Mouse (Mus musculus) fat pad, adult 2 months (tissue): ENCODE measurements around the gene Fastk.
A peak's percentile ranks its signal among the peaks of the same experiment; 100 is the strongest.

ENCODE experiments used
- DNase-seq: peaks from one replicate; pipeline ENCODE4 v3.0.0-alpha.2; 2011; ENCODE audit warnings: low read depth, low spot score; ENCODE audit errors: extremely low read depth

Gene Fastk

DNA sequence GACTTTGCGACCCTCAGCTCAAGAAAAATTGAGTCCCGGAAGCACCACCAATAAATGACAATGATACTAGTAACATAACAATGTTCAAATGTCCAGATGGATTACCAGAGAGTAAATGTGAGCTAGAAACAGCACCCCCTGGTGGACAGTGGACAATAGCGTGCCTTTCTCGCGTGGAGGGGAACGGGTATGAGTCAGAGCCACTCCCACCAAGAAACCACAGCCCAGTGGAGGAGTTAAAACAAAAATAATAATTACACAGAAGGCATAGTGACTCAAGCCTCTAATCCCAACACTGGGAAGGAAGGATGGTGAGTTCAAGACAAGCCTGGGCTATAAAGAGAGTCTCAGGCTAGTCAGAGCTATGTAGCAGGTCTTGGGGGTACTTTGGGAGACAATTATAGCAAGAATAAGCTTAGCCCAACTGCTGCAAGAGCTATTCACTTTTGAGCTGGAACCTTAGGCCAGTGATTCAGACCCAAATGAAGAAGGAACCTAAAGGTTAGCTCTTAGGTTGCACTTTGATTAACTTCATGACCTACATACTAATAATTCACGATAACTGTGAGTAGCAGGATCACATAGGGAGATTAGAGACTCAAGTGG lies 51.6 kb downstream of the Fastk start, which contains the start of gene Abcb8:
Gene Abcb8 (plus strand): TSS at position 272 of the 606 bp plus-strand sequence.
- no peak for DNase-seq

GRCm38 (mm10) chr5:24392724-24393123 lies 52.4 kb downstream of the Fastk start:
- peak; percentile 31 for DNase-seq

DNA sequence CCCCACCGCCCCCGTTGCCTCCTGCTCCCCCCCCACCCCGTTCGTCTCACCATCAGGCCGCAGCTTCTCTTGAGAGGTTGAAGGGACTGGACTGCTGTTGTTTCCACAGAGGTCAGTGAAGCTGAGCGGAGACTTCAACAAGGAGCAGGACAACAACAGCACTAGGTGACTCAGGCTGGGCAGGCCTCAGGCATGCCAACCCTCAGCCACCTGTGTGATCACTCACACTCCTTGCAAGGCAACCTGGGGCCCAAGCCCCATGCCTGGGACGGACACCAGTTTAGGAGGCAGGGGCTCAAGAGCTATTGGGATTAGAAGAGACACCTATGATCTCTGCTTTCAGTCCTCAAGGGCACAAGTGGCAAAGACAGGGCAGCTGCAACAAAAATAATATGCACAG lies 53.2 kb downstream of the Fastk start, which contains the start of gene Atg9b:
Gene Atg9b (minus strand): TSS at position 280 of the 400 bp plus-strand sequence.
- no peak for DNase-seq

- DNase-seq, result no peak
Observed at GRCm38 (mm10) chr5:24389658-24390020, 55.4 kb downstream of the Fastk start.

DNA sequence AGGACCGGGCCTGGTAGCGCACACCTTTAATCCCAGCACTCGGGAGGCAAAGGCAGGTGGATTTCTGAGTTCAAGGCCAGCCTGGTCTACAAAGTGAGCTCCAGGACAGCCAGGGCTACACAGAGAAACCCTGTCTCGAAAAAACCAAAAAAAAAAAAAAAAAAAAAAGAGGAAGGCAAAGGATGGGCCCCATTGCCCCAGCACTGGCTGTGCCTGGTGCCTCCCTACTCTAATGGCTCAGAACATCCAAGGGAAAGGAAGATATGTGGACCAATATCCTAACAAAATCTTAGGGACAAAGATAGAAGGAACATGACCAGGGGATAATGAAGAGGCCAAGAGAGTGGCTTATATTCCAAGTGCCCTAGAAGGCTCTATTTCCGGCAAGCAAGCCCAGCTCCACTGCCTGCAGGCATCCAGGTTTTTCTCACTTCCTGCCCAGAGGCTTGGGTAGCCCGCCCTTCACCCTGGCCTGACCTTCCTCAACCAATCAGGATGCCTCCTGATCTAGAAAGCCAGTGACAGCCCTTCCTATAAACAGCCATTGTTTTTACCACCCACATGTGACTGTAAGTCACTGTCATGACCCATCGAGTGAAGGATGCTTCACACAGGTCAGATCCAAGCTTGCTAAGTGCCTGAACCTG lies 56.0 kb downstream of the Fastk start:
- DNase-seq, result no peak
